Mouse (Mus musculus) induced T-regulatory cell, adult 2 months (primary cell): ENCODE results near the gene Cd200r4.
A peak's percentile ranks its signal among the peaks of the same experiment; 100 is the strongest.
"Not testable (repeated sequence)": the region's sequence is repeated elsewhere in the genome, so short reads cannot be mapped to it uniquely, and the experiment has no call there.

ENCODE experiments used
- DNase-seq: peaks from one replicate; pipeline ENCODE4 v3.0.0-alpha.2; 2012; ENCODE audit warnings: low read depth

The Cd200r4 gene

GRCm38 (mm10) chr16:44811544-44811943 is at the start of gene Cd200r4:
Gene Cd200r4 (plus strand): TSS chr16:44811733.
- DNase-seq, result peak; percentile 30

- DNase-seq, result peak; percentile 77
Observed at GRCm38 (mm10) chr16:44761811-44762210, 49.7 kb upstream of the Cd200r4 start.

DNA sequence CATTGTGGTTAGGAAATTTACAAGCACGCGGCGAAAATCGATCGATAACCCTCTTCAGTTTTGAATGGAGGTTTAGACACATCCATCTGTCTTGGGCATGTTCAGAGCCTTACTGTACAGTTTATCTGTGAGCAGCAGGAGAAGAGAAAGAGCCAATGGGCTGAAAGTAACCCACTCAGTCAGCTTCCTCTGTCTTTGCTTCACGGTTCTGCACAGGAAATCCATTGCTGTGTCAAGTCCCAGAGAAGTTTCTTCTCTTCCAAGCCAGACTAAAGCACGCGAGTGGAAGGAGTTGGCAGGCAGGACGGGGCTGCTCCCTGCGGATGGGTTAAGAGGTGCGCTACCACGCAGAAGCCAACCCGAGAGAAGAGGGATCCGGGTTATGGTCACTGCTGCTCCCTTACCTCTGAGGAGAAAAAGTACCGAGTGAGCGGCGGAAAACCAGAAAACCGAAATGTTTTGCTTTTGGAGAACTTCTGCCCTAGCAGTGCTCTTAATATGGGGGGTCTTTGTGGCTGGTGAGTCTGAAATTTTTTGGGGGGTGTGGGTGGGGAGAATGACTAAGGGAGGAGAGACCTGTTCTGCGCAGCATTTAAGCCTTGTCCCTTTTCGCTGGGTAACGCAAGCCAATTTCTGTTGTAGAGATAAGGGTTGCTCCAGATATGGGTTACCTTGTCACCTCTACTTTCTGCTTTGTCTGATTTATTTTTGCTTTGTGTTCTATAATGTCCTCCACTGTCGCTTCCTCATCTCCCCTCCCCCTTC is 45.8 kb upstream of the Cd200r4 start, which contains the start of gene Cd200r1:
Cd200r1 (plus strand) TSS at position 182 of the 765 bp plus-strand sequence.
- DNase-seq, result peak; percentile 76

DNA sequence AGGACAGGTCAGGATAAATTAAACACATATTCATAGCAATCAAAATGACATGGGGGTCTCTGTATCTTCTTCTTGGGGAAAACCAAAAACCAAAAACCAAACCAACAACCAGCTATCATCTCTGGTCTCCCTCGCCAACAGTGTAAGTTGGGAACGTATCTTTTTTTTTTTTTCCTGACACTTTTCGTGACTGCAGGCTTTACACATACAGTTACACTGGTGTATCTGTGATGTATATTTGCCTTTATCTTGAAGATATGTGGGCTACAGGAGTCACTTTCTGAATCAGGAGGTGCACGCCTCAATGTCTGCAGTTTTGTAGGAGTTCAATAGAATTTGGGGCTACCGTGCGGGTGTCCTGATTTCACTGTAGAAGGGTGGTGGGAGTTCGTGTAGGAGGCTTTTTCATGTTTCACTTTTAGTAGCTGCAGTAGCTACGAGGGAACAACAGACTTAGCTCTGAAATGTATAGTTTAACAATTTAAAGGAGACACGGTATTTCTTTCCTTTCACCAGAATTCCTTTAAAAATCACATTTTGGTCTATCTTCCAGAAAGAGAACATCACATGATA is 45.1 kb upstream of the Cd200r4 start:
- peak; percentile 65 for DNase-seq

GRCm38 (mm10) chr16:44767506-44767905 is 44.0 kb upstream of the Cd200r4 start:
- DNase-seq, result no peak

DNA sequence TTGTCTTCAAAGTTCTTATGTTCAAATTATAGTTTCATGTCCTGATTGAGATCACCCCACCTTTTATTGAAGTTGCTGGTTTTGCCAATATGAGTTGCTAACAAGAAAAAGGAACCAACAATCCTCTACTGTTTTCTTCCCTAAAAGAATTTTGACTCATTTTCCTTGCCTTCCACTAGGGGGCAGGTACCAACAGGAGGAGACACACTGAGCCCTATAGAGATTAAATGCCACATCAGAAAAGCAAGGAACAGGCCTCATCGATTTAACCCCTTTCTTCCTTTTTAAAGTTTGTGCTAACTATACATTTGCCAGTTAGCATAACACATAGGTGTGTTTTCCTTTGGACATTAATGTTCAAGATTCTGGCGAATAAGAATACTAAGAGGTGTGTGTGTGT is 43.6 kb upstream of the Cd200r4 start:
- peak; percentile 80 for DNase-seq

GRCm38 (mm10) chr16:44772577-44772976 is 39.0 kb upstream of the Cd200r4 start:
- peak; percentile 56 for DNase-seq

- peak; percentile 50 for DNase-seq
Observed at GRCm38 (mm10) chr16:44773673-44774072, 37.9 kb upstream of the Cd200r4 start.

- DNase-seq, result peak; percentile 61
Observed at GRCm38 (mm10) chr16:44774201-44774600, 37.3 kb upstream of the Cd200r4 start.

- DNase-seq, result peak; percentile 74
Observed at GRCm38 (mm10) chr16:44778538-44779147, 32.9 kb upstream of the Cd200r4 start.

GRCm38 (mm10) chr16:44779494-44779893 is 32.0 kb upstream of the Cd200r4 start:
- DNase-seq, result peak; percentile 22

- peak; percentile 55 for DNase-seq
Observed at GRCm38 (mm10) chr16:44780751-44781150, 30.8 kb upstream of the Cd200r4 start.

GRCm38 (mm10) chr16:44786934-44787333 is 24.6 kb upstream of the Cd200r4 start:
- DNase-seq, result no peak

DNA sequence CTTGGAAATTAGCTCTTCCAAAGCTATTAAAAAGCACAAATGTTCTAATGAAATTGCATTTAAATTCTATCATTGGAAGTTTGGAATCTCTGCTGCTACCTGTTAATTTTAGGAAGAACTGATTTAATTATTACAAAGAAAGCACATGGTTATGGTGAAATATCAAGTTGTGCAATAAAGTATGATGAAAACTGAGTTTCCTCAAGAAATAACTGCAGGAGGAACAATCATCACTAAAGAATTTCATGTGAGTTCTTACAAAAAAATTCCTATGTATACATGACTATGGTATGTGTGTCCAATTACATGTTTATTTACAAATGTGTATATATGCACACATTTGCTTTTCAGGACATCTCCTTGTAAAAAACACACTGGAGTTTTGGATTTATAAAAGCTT is 17.1 kb upstream of the Cd200r4 start:
- DNase-seq, result no peak

GRCm38 (mm10) chr16:44805976-44806375 is 5.6 kb upstream of the Cd200r4 start:
- DNase-seq, result no peak

DNA sequence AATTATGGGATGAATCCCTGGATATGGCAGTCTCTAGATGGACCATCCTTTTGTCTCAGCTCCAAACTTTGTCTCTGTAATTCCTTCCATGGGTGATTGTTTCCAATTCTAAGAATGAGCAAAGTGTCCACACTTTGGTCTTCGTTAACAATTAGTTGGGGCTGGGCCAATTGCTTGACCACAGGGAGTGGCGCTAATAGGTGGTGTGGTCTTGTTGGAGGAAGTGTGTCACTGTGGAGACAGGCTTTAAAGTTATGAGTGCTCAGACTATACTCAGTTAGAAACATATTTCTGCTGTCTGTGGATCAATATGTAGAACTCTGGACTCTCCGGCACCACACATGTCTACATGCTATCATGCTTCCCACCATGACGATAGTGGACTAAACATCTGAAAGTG is 1.3 kb upstream of the Cd200r4 start:
- DNase-seq, result not testable (repeated sequence)

DNA sequence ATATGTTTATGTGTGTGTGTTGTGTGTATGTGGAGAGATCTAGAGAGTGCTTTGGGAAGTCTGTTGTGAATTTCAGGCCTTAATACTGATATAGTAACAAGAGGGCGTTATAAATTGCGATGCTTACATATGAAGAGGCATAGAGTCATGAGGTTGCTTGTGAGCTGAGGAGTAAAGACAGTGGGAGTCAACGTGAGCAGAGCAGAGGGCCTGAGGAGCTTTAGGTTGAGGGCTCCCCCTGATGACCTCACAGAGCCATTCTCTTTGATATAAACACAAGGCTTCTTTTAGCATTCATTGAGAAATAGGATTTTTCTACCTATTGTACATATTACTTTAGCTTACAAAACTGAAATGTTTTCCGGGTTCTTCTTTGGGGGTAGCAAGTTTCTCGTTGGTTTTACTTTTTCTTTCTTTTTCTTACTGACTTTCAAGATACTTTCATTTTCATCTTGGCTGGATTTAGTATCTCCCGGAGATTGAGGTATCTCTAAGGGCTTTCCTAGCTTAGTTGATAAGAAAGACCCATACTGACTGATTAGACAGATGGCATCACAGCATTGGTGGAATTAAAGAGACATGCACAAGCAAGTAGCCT is 1.0 kb downstream of the Cd200r4 start:
- DNase-seq, result peak; percentile 69

GRCm38 (mm10) chr16:44818010-44818409 is 6.5 kb downstream of the Cd200r4 start:
- no peak for DNase-seq

GRCm38 (mm10) chr16:44820545-44820944 is 9.0 kb downstream of the Cd200r4 start:
- no peak for DNase-seq

DNA sequence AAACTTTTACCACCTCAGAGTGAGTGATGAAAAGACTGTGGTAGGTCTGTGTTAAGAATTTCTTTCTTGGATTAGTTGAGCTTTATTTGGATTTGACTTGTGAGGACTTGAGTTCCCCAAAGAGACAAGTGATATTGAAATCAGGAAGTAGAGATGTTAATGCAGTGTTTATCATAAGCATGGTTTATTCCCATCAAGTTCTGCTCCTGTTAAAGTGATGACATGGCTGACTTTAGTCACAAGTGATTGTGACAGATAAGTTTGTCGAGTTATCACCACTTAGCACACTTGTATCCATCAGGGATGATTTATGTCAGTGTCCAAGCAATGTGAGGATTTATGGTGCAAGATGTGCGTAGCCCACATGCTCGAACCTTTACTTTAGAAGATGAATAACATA is 20.8 kb downstream of the Cd200r4 start:
- no peak for DNase-seq

GRCm38 (mm10) chr16:44833189-44833588 is 21.7 kb downstream of the Cd200r4 start:
- DNase-seq, result not testable (repeated sequence)

DNA sequence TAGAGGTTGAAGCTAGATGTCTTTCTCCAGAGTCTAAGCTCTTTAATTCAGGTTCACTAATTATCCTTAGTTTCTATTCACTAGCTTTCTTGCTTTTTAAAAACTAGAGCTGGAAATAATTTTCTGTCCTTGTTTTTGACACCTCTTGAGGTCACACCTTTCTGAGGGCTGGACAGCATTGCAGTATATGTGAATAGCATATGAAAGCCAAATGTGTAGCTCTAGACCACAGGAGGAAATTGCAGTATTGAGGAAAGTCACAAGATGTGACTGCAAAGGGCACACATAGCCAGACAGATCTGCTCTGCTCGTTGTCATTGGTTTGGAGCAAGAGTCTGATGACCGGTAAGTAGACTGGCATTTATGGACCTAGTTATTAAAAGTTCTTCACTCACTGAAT is 55.3 kb downstream of the Cd200r4 start, which contains the start of gene Cd200r2:
Cd200r2 (plus strand) TSS at position 301 of the 400 bp plus-strand sequence.
- no peak for DNase-seq

DNA sequence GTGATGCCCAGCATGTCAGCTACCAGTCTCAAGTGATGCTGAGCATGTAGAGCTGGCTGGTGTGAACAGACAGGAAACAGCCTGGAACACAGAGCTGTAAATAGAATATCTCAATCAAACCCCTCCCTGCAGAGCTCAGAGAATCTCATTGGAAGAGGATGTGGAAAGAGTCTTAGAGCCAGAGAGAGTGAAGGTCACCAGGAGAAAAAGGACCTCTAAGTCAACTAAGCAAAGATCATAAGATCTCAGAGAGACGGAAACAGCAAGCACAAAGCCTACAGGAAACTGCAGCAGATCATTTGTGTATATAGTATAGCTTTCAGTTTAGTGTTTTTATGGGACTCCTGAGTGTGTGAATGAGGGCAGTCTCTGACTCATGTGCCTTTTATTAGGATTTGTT is 63.6 kb downstream of the Cd200r4 start:
- peak; percentile 15 for DNase-seq
